Mouse (Mus musculus): ENCODE data around the gene Slc25a45.

GRCm38 (mm10) chr19:5921715-5922114 is 44.1 kb downstream of the Slc25a45 start:
- TF ChIP-seq CTCF (IDR thresholded peaks at IDR 0.05; ENCODE audit: borderline replicate concordance, control insufficient read depth, extremely low read depth, insufficient read depth, low read length, poor library complexity) (no peak), POLR2A (IDR thresholded peaks at IDR 0.05; ENCODE audit: control insufficient read depth, extremely low read depth, insufficient read depth, low read length, poor library complexity) (no peak)

Data from thymus, adult 2 months (tissue).